Mouse (Mus musculus): ENCODE measurements around the gene Cyp24a1. TPM values are rescaled to one million over a fixed set of nuclear protein-coding genes. Genes with fewer than 3 reads are reported as not detected.
A peak's percentile ranks its signal among the peaks of the same experiment; 100 is the strongest.
"Not testable (repeated sequence)": the region's sequence is repeated elsewhere in the genome, so short reads cannot be mapped to it uniquely, and the experiment has no call there.

Cyp24a1 gene
- total and polyA plus RNA-seq, 2 experiments from 2014 or later, result 0.09 TPM; not detected in 1

DNA sequence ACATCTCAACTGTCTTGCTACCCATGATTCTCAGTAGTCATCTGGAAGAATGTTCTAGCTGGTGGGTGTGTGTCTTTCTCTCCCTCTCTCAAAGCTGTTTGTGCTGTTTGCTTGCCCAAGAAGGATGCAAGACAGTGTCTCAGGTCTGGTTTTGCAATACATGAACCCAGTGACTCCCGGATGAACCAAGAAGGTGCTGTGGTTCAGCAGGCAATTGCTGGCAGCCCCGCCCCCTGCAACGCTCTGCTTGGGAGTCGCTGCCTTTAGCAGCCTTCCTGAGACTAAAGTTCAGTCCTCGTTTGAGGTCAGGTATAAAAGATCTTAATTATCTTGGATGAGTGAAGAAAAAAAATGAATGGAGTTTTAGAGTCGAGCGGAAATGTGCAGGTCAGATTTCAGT, 35.3 kb downstream of the Cyp24a1 start:
- H3K9me3 ChIP-seq (ENCODE audit: low read length), result no peaks in the 10 kb centered on the region
- H3K4me2 ChIP-seq (ENCODE audit: low read depth, low read length, poor library complexity, severe bottlenecking), result no peak overlapping the region
- no peak for TF ChIP-seq CTCF (IDR thresholded peaks at IDR 0.05)
- H3K4me3 ChIP-seq (ENCODE audit: low read depth, low read length), result no peak overlapping the region
- H3K9ac ChIP-seq (replicated peaks; ENCODE audit: low read length, poor library complexity, severe bottlenecking), result no peak overlapping the region
- DNase-seq (ENCODE audit: low spot score), result no peak
- H3K27ac ChIP-seq (ENCODE audit: low read depth, low read length), result no peak overlapping the region
- no peak for ATAC-seq (ENCODE audit: low FRiP score)
- WGBS, result 77% methylated on average over 7 of the region's 7 CpGs
- H3K36me3 ChIP-seq (ENCODE audit: insufficient read depth, low read length), result no peaks in the 10 kb centered on the region
- no peaks in the 10 kb centered on the region for H3K4me1 ChIP-seq (ENCODE audit: insufficient read depth, low read length)
- no peaks in the 10 kb centered on the region for H3K27me3 ChIP-seq (ENCODE audit: insufficient read depth, low read length)

DNA sequence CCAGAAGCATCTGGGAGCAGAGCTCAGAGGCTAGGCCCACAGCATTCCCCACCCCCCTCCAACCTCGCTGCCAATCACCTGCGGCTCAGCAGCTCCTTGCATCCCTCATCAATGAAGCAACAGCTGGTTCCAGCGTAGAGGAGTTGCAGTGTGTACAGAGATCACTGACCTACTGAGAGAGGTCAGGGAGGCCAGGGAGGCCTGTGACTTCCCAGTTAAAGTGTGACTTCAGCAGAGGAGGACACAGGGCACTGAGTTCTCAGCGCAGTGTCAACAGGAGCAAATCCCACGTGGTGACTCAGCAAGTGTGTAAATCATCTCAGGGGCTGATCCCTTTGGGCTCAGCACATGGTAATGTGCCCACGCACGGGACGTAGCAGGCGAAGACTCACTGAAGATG, 37.1 kb downstream of the Cyp24a1 start:
- ATAC-seq (ENCODE audit: low FRiP score) (no peak), DNase-seq (ENCODE audit: low spot score) (no peak)
- Histone ChIP-seq H3K4me2 (ENCODE audit: low read depth, low read length, poor library complexity, severe bottlenecking) (no peak overlapping the region), H3K27ac (ENCODE audit: low read depth, low read length) (no peak overlapping the region), H3K36me3 (ENCODE audit: insufficient read depth, low read length) (no peaks in the 10 kb centered on the region), H3K27me3 (ENCODE audit: insufficient read depth, low read length) (no peaks in the 10 kb centered on the region), H3K9ac (replicated peaks; ENCODE audit: low read length, poor library complexity, severe bottlenecking) (no peak overlapping the region), H3K4me1 (ENCODE audit: insufficient read depth, low read length) (no peaks in the 10 kb centered on the region), H3K4me3 (ENCODE audit: low read depth, low read length) (no peak overlapping the region), H3K9me3 (ENCODE audit: low read length) (no peaks in the 10 kb centered on the region)
- TF ChIP-seq CTCF (IDR thresholded peaks at IDR 0.05), result no peak
- WGBS, result 39% methylated on average over 9 of the region's 9 CpGs

DNA sequence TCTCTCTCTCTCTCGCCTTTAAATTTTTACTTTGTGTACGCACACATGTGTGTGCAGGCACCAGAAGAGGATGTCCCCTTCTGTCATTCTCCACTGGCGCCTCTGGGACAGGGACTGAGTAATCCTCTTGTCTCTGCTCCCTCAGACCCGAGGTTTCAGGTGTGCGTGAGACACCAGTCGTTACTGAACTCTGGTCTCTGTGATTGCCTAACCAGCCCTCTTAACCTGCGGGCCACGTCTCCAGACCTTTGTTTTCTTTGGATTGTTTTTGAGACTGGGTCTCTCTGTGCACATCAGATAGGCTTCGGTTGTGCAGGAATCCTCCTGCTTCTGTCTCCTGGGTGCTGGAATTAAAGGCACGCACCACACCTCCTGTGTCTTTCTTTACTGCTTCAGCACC, 37.8 kb downstream of the Cyp24a1 start:
- 75% methylated on average over 10 of the region's 10 CpGs for WGBS
- H3K4me2 ChIP-seq (ENCODE audit: low read depth, low read length, poor library complexity, severe bottlenecking), result no peak overlapping the region
- TF ChIP-seq CTCF (IDR thresholded peaks at IDR 0.05), result no peak
- no peak overlapping the region for H3K9ac ChIP-seq (replicated peaks; ENCODE audit: low read length, poor library complexity, severe bottlenecking)
- no peaks in the 10 kb centered on the region for H3K36me3 ChIP-seq (ENCODE audit: insufficient read depth, low read length)
- no peaks in the 10 kb centered on the region for H3K4me1 ChIP-seq (ENCODE audit: insufficient read depth, low read length)
- no peak overlapping the region for H3K27ac ChIP-seq (ENCODE audit: low read depth, low read length)
- DNase-seq (ENCODE audit: low spot score) (no peak), ATAC-seq (ENCODE audit: low FRiP score) (no peak)
- H3K4me3 ChIP-seq (ENCODE audit: low read depth, low read length), result no peak overlapping the region
- H3K27me3 ChIP-seq (ENCODE audit: insufficient read depth, low read length), result no peaks in the 10 kb centered on the region
- no peaks in the 10 kb centered on the region for H3K9me3 ChIP-seq (ENCODE audit: low read length)

DNA sequence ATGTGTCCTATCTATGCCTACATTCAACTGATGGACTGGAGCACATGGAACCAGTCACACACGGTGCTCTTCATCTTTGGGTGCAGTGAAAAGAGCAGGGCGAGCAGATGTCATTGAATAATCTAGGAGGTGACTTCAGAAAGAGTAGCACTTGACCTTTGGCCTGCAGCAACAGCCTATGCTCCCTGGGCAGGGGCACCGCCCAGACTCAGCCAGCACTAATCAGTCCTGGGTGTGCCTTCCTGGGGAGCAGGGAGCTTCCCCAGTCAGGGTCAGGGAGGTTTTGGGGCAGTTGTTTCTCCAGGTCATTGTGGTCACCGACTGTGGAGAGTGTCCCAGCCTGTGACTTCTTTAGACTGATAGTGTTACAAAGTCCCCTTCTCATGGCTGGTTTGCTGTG, 43.1 kb downstream of the Cyp24a1 start:
- not testable (repeated sequence) for H3K27ac ChIP-seq (ENCODE audit: low read depth, low read length); H3K36me3 ChIP-seq (ENCODE audit: insufficient read depth, low read length); H3K27me3 ChIP-seq (ENCODE audit: insufficient read depth, low read length); H3K9ac ChIP-seq (replicated peaks; ENCODE audit: low read length, poor library complexity, severe bottlenecking); H3K4me3 ChIP-seq (ENCODE audit: low read depth, low read length); H3K4me1 ChIP-seq (ENCODE audit: insufficient read depth, low read length); DNase-seq (ENCODE audit: low spot score); H3K4me2 ChIP-seq (ENCODE audit: low read depth, low read length, poor library complexity, severe bottlenecking); H3K9me3 ChIP-seq (ENCODE audit: low read length); ATAC-seq (ENCODE audit: low FRiP score)
- 68% methylated on average over 3 of the region's 4 CpGs for WGBS

DNA sequence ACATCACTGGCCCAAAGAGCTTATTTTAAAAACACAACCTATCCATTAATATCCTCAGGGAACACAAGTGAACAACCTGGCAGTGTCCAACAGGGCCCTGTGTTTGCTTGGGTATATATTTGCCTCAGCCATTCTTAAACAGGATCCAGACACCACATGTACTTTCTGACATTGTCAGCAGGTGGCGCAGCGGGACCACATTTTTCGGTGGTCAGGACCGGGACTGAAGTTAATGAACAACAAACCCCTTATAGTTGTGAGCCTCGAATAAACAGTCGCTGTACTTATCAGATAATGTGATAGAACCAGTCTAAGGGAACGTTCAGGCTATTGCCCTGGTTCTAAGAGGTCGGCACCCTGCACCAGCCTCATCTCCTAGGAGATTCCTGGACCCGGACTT, 46.0 kb downstream of the Cyp24a1 start:
- Histone ChIP-seq H3K9me3 (ENCODE audit: low read length) (no peaks in the 10 kb centered on the region), H3K27me3 (ENCODE audit: insufficient read depth, low read length) (peaks cover 4% of the 10 kb centered on the region; the same call in 1 of the 2 replicates), H3K27ac (ENCODE audit: low read depth, low read length) (no peak overlapping the region), H3K36me3 (ENCODE audit: insufficient read depth, low read length) (no peaks in the 10 kb centered on the region), H3K4me2 (ENCODE audit: low read depth, low read length, poor library complexity, severe bottlenecking) (no peak overlapping the region), H3K9ac (replicated peaks; ENCODE audit: low read length, poor library complexity, severe bottlenecking) (no peak overlapping the region), H3K4me3 (ENCODE audit: low read depth, low read length) (no peak overlapping the region), H3K4me1 (ENCODE audit: insufficient read depth, low read length) (no peaks in the 10 kb centered on the region)
- ATAC-seq (ENCODE audit: low FRiP score) (no peak), DNase-seq (ENCODE audit: low spot score) (peak; percentile 74)
- 6% methylated on average over 9 of the region's 9 CpGs for WGBS
- peak; percentile 92 for TF ChIP-seq CTCF (IDR thresholded peaks at IDR 0.05)

DNA sequence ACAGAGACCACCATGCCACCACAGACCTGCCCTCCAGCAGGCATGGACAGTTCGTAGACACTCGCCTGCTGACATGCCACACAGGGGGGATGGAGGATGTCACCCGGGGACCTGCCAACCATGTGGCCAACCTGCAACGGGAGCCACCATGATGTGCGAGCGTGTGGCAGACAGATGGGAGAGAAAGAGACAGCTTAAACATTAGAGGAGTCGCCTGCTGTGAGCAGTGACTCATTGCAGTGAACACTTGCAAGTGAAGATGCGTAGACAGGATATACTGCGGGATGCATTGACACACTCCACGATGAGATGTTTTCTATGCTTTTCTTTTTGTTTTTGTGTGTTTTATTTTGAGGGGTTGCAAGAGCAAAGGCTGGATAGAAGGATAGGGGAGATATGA, 49.3 kb downstream of the Cyp24a1 start:
- no peak for DNase-seq (ENCODE audit: low spot score)
- Histone ChIP-seq H3K4me1 (ENCODE audit: insufficient read depth, low read length) (no peaks in the 10 kb centered on the region), H3K9me3 (ENCODE audit: low read length) (no peaks in the 10 kb centered on the region), H3K9ac (replicated peaks; ENCODE audit: low read length, poor library complexity, severe bottlenecking) (no peak overlapping the region), H3K4me2 (ENCODE audit: low read depth, low read length, poor library complexity, severe bottlenecking) (no peak overlapping the region), H3K4me3 (ENCODE audit: low read depth, low read length) (no peak overlapping the region), H3K27ac (ENCODE audit: low read depth, low read length) (no peak overlapping the region), H3K36me3 (ENCODE audit: insufficient read depth, low read length) (no peaks in the 10 kb centered on the region), H3K27me3 (ENCODE audit: insufficient read depth, low read length) (peaks cover 4% of the 10 kb centered on the region; the same call in 1 of the 2 replicates)
- WGBS, result 65% methylated on average over 10 of the region's 10 CpGs
- no peak for TF ChIP-seq CTCF (IDR thresholded peaks at IDR 0.05)
- ATAC-seq (ENCODE audit: low FRiP score), result no peak

All from midbrain, postnatal 0 days (tissue).